Mouse (Mus musculus) heart, postnatal 0 days (tissue): ENCODE data around the gene Erbb2.

Experiments used
- CTCF ChIP-seq: IDR thresholded peaks from 2 replicates; pipeline ENCODE4 v1.5.1; 2016; ENCODE audit warnings: antibody characterized with exemption, control low read depth, low read depth
- EP300 ChIP-seq: IDR thresholded peaks from 2 replicates; pipeline ENCODE4 v1.6.1; 2016; ENCODE audit warnings: antibody characterized with exemption, low read depth

DNA sequence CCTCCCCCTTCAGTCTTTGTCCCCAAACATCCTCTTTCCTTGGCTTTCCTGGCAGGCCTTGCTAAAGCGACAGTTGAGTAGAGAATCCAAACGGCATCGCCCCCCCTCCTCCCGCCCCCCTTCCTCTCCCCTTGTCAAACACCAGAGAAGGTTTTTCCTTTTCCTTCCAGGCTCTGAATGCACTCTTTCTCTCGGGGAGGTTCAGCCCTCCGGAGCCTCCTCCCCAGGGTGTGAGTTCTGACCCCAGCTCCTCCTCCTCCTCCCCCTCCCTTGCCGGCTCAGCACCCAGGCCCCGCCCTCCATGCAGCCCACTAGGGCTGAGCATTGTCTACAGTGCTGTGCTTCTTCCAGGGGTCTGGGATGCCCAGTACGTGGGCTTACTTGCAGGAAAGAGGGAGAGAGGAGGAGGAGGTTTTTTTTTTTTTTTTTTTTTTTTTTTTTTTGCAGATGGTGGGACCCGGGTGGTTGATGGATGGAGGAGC, 2.9 kb upstream of the Erbb2 start:
- TF ChIP-seq CTCF: no peak
- no peak for TF ChIP-seq EP300
